Mouse (Mus musculus): Measurements from ENCODE around the gene Tmem131. TPM values are rescaled to one million over a fixed set of nuclear protein-coding genes. Genes with fewer than 3 reads are reported as not detected.

Tmem131 gene
- polyA plus RNA-seq, 1 experiment from 2014 or later: 19.3 TPM

GRCm38 (mm10) chr1:36852085-36852484, 91.4 kb downstream of the Tmem131 start:
- ATAC-seq (ENCODE audit: insufficient read depth, low FRiP score, low TSS enrichment) (no peak), DNase-seq (ENCODE audit: low spot score) (no peak)
- H3K9me3 ChIP-seq (ENCODE audit: control insufficient read depth, low read length): no peaks in the 10 kb centered on the region
- no peak overlapping the region for H3K4me3 ChIP-seq (ENCODE audit: low read depth, low read length)
- 82% methylated on average over 6 of the region's 6 CpGs for WGBS
- H3K4me2 ChIP-seq (ENCODE audit: low read depth): no peak overlapping the region
- H3K4me1 ChIP-seq (ENCODE audit: control insufficient read depth, insufficient read depth, low read length): no peaks in the 10 kb centered on the region
- H3K27ac ChIP-seq (ENCODE audit: low read depth, low read length): no peak overlapping the region
- H3K9ac ChIP-seq (ENCODE audit: low read length): no peak overlapping the region
- no peaks in the 10 kb centered on the region; the same call in 1 of the 2 replicates for H3K36me3 ChIP-seq (ENCODE audit: control insufficient read depth, insufficient read depth, low read length)
- no peaks in the 10 kb centered on the region for H3K27me3 ChIP-seq (ENCODE audit: control insufficient read depth, insufficient read depth, low read length)

DNA sequence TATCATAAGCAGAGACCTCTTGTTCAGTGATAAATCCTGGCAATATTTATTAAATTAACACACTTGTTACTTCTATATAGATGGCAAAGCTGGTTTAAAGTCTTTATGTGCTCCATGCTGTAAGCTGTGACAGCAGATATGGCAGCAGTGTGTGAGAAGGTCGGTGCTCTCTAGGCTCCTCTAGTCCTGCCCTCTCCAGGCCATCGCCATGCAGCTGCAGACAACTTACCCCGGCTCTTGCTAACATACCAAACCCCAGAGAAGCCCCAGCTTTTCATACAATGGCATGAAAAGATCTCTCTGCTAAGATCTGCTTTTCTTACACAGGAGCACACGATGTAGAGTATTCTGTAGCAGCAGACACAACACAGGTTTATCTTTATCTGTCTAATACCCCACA, 92.1 kb downstream of the Tmem131 start:
- WGBS: 88% methylated on average over 4 of the region's 4 CpGs
- H3K27me3 ChIP-seq (ENCODE audit: control insufficient read depth, insufficient read depth, low read length): no peaks in the 10 kb centered on the region
- no peaks in the 10 kb centered on the region; the same call in 1 of the 2 replicates for H3K36me3 ChIP-seq (ENCODE audit: control insufficient read depth, insufficient read depth, low read length)
- no peaks in the 10 kb centered on the region for H3K4me1 ChIP-seq (ENCODE audit: control insufficient read depth, insufficient read depth, low read length)
- no peak overlapping the region for H3K9ac ChIP-seq (ENCODE audit: low read length)
- no peak overlapping the region for H3K4me3 ChIP-seq (ENCODE audit: low read depth, low read length)
- H3K27ac ChIP-seq (ENCODE audit: low read depth, low read length): no peak overlapping the region
- no peak for ATAC-seq (ENCODE audit: insufficient read depth, low FRiP score, low TSS enrichment)
- H3K4me2 ChIP-seq (ENCODE audit: low read depth): no peak overlapping the region
- H3K9me3 ChIP-seq (ENCODE audit: control insufficient read depth, low read length): no peaks in the 10 kb centered on the region
- DNase-seq (ENCODE audit: low spot score): no peak

DNA sequence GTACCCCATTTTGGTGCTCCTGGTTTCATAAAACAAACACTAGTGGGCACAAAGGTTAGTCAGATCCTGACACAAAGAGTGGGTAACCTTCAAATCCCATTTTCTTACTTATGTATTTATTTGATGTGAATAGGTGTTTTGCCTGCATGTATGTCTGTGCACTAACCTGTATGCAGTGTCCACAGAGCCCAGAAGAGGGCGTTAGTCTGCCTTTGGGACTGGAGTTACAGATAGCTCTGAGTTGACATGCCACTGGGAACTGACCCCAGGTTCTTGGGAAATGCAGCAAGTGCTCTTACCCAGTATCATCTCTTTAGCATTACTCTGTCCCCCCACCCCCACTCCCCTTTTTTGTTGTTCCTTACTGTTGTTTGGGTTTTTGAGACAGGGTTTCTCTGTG, 95.4 kb downstream of the Tmem131 start:
- H3K9ac ChIP-seq (ENCODE audit: low read length): no peak overlapping the region
- WGBS: 81% methylated on average over 1 of the region's 1 CpGs
- H3K27ac ChIP-seq (ENCODE audit: low read depth, low read length): no peak overlapping the region
- no peaks in the 10 kb centered on the region for H3K27me3 ChIP-seq (ENCODE audit: control insufficient read depth, insufficient read depth, low read length)
- no peaks in the 10 kb centered on the region for H3K36me3 ChIP-seq (ENCODE audit: control insufficient read depth, insufficient read depth, low read length)
- H3K4me1 ChIP-seq (ENCODE audit: control insufficient read depth, insufficient read depth, low read length): 0 out of 2 replicates have a peak, but pooled peaks cover 2% of the 10 kb centered on the region
- H3K4me2 ChIP-seq (ENCODE audit: low read depth): no peak overlapping the region
- DNase-seq (ENCODE audit: low spot score): no peak
- no peaks in the 10 kb centered on the region for H3K9me3 ChIP-seq (ENCODE audit: control insufficient read depth, low read length)
- no peak for ATAC-seq (ENCODE audit: insufficient read depth, low FRiP score, low TSS enrichment)
- no peak overlapping the region for H3K4me3 ChIP-seq (ENCODE audit: low read depth, low read length)

- ATAC-seq (ENCODE audit: insufficient read depth, low FRiP score, low TSS enrichment): no peak
- H3K4me3 ChIP-seq (ENCODE audit: low read depth, low read length): no peak overlapping the region
- no peaks in the 10 kb centered on the region for H3K27me3 ChIP-seq (ENCODE audit: control insufficient read depth, insufficient read depth, low read length)
- 0 out of 2 replicates have a peak, but pooled peaks cover 2% of the 10 kb centered on the region for H3K4me1 ChIP-seq (ENCODE audit: control insufficient read depth, insufficient read depth, low read length)
- H3K4me2 ChIP-seq (ENCODE audit: low read depth): no peak overlapping the region
- 94% methylated on average over 8 of the region's 8 CpGs for WGBS
- H3K27ac ChIP-seq (ENCODE audit: low read depth, low read length): no peak overlapping the region
- no peak overlapping the region for H3K9ac ChIP-seq (ENCODE audit: low read length)
- H3K9me3 ChIP-seq (ENCODE audit: control insufficient read depth, low read length): no peaks in the 10 kb centered on the region
- no peak for DNase-seq (ENCODE audit: low spot score)
- no peaks in the 10 kb centered on the region for H3K36me3 ChIP-seq (ENCODE audit: control insufficient read depth, insufficient read depth, low read length)
Observed at GRCm38 (mm10) chr1:36847276-36847675, 96.2 kb downstream of the Tmem131 start.

GRCm38 (mm10) chr1:36845031-36845430, 98.4 kb downstream of the Tmem131 start:
- 25% methylated on average over 5 of the region's 5 CpGs for WGBS

DNA sequence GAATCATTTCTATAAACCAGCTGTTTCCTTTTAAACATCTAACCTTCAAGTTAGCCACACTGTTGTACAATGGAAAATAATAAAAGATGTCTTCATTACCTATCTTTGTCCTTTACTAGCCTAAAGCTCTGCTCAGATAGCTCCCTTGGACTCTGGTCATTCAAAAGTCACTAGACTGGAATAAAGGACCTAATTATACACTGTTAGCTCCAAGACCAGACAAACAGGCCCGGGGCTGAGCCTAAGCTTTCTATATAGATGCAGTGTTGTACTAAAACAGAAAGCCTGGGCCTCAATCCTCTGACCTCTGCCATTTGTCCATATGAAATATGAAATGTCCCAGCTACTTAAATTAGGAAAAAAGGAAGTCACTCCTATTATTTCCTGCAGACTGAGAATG, 101.7 kb downstream of the Tmem131 start:
- Histone ChIP-seq H3K9me3 (ENCODE audit: control insufficient read depth, low read length) (no peaks in the 10 kb centered on the region), H3K27me3 (ENCODE audit: control insufficient read depth, insufficient read depth, low read length) (no peaks in the 10 kb centered on the region), H3K4me1 (ENCODE audit: control insufficient read depth, insufficient read depth, low read length) (0 out of 2 replicates have a peak, but pooled peaks cover 2% of the 10 kb centered on the region), H3K36me3 (ENCODE audit: control insufficient read depth, insufficient read depth, low read length) (0 out of 2 replicates have a peak, but pooled peaks cover 2% of the 10 kb centered on the region), H3K4me2 (ENCODE audit: low read depth) (no peak overlapping the region), H3K4me3 (ENCODE audit: low read depth, low read length) (no peak overlapping the region), H3K9ac (ENCODE audit: low read length) (no peak overlapping the region), H3K27ac (ENCODE audit: low read depth, low read length) (no peak overlapping the region)
- WGBS: 44% methylated on average over 1 of the region's 1 CpGs
- DNase-seq (ENCODE audit: low spot score) (no peak), ATAC-seq (ENCODE audit: insufficient read depth, low FRiP score, low TSS enrichment) (no peak)

More at GRCm38 (mm10) chr1:36845031-36845430, 98.4 kb downstream of the Tmem131 start:
- DNase-seq (ENCODE audit: low spot score) (no peak), ATAC-seq (ENCODE audit: insufficient read depth, low FRiP score, low TSS enrichment) (no peak)
- no peak overlapping the region for H3K4me3 ChIP-seq (ENCODE audit: low read depth, low read length)
- no peak overlapping the region for H3K4me2 ChIP-seq (ENCODE audit: low read depth)
- 0 out of 2 replicates have a peak, but pooled peaks cover 2% of the 10 kb centered on the region for H3K4me1 ChIP-seq (ENCODE audit: control insufficient read depth, insufficient read depth, low read length)
- H3K9ac ChIP-seq (ENCODE audit: low read length): no peak overlapping the region
- no peaks in the 10 kb centered on the region for H3K36me3 ChIP-seq (ENCODE audit: control insufficient read depth, insufficient read depth, low read length)
- H3K9me3 ChIP-seq (ENCODE audit: control insufficient read depth, low read length): no peaks in the 10 kb centered on the region
- no peaks in the 10 kb centered on the region for H3K27me3 ChIP-seq (ENCODE audit: control insufficient read depth, insufficient read depth, low read length)
- no peak overlapping the region for H3K27ac ChIP-seq (ENCODE audit: low read depth, low read length)

DNA sequence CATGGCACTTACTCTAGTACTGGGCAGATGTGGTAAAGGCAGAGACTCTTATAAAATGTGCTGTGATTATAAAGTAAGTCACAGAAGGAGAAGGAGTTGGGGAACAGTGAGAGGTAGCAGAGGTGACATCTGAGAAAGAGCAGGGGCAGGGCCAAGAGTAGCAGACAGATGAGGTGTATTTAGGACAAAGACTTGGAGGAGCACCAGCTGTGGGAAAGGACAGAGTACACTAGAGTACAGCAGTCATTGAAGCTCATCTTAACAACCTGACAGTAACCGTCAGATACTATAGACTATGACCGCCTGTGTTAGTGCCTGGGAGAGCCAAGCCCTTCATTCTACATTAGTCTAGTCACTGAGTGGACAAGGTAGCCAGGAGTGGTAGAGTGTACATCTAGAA, 102.5 kb downstream of the Tmem131 start:
- H3K4me3 ChIP-seq (ENCODE audit: low read depth, low read length): no peak overlapping the region
- WGBS: 84% methylated on average over 2 of the region's 2 CpGs
- H3K4me1 ChIP-seq (ENCODE audit: control insufficient read depth, insufficient read depth, low read length): 0 out of 2 replicates have a peak, but pooled peaks cover 2% of the 10 kb centered on the region
- no peak for ATAC-seq (ENCODE audit: insufficient read depth, low FRiP score, low TSS enrichment)
- H3K9ac ChIP-seq (ENCODE audit: low read length): no peak overlapping the region
- H3K36me3 ChIP-seq (ENCODE audit: control insufficient read depth, insufficient read depth, low read length): 0 out of 2 replicates have a peak, but pooled peaks cover 2% of the 10 kb centered on the region
- no peak for DNase-seq (ENCODE audit: low spot score)
- H3K9me3 ChIP-seq (ENCODE audit: control insufficient read depth, low read length): no peaks in the 10 kb centered on the region
- H3K27ac ChIP-seq (ENCODE audit: low read depth, low read length): no peak overlapping the region
- no peaks in the 10 kb centered on the region for H3K27me3 ChIP-seq (ENCODE audit: control insufficient read depth, insufficient read depth, low read length)
- H3K4me2 ChIP-seq (ENCODE audit: low read depth): no peak overlapping the region

DNA sequence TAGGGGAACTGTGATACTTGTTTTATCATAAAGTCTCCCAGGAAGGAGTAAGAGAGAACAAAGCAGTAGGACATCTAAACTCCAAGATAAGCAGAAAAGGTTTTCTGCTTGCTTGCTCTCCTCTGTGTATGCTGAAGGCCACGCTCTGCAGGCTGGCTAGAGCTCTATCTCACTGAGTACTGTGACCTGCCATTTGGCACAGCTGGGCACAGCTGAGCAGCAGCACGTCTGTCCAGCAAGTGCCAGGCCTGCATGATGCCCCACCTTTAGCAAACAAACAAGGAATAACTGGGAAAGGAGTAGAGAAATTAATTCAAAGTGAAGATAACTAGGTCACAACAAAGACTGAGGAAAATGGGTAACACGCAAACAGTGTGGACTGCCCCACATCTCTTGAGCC, 103.6 kb downstream of the Tmem131 start:
- H3K9ac ChIP-seq (ENCODE audit: low read length): no peak overlapping the region
- no peak for DNase-seq (ENCODE audit: low spot score)
- no peak for ATAC-seq (ENCODE audit: insufficient read depth, low FRiP score, low TSS enrichment)
- H3K4me3 ChIP-seq (ENCODE audit: low read depth, low read length): no peak overlapping the region
- H3K36me3 ChIP-seq (ENCODE audit: control insufficient read depth, insufficient read depth, low read length): 0 out of 2 replicates have a peak, but pooled peaks cover 2% of the 10 kb centered on the region
- H3K27me3 ChIP-seq (ENCODE audit: control insufficient read depth, insufficient read depth, low read length): no peaks in the 10 kb centered on the region
- H3K4me1 ChIP-seq (ENCODE audit: control insufficient read depth, insufficient read depth, low read length): 0 out of 2 replicates have a peak, but pooled peaks cover 2% of the 10 kb centered on the region
- H3K4me2 ChIP-seq (ENCODE audit: low read depth): no peak overlapping the region
- 90% methylated on average over 3 of the region's 3 CpGs for WGBS
- H3K27ac ChIP-seq (ENCODE audit: low read depth, low read length): no peak overlapping the region
- no peaks in the 10 kb centered on the region for H3K9me3 ChIP-seq (ENCODE audit: control insufficient read depth, low read length)

DNA sequence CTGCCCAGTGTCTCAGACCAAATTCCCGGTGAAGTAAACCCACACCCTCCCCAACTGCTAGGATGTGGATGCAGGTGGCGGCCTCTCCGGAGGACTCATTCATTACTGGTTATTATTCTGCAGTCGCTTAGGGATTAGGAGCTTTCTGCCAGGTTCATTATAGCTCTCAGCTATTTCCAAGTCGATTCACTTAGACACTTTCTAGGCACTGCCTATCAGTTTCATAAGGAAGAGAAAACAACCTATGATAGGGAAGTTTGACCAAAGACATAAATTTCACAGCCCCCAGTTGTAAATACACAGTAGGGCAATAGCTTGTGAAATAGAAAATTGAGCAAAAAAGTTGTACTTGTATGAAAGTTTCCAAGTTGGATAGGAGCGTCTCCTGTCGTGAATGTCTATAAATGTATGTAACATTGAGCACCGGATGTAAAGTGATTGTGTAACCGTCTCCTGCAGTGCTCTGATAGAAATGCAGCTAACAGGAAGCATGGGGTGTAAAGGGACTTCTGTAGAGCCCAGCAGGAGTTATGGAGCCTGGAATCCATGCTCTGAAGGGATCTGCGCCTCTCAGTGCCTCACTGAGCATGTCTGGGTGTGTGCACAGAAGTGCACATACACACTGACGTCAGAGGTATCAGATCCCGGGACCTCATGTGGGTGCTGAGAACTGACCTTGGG, 107.1 kb downstream of the Tmem131 start:
- Histone ChIP-seq H3K9me3 (ENCODE audit: control insufficient read depth, low read length) (no peaks in the 10 kb centered on the region), H3K36me3 (ENCODE audit: control insufficient read depth, insufficient read depth, low read length) (peaks cover 8% of the 10 kb centered on the region; the same call in 1 of the 2 replicates), H3K4me1 (ENCODE audit: control insufficient read depth, insufficient read depth, low read length) (no peaks in the 10 kb centered on the region), H3K27ac (ENCODE audit: low read depth, low read length) (no peak overlapping the region), H3K27me3 (ENCODE audit: control insufficient read depth, insufficient read depth, low read length) (no peaks in the 10 kb centered on the region), H3K4me2 (ENCODE audit: low read depth) (no peak overlapping the region), H3K4me3 (ENCODE audit: low read depth, low read length) (no peak overlapping the region), H3K9ac (ENCODE audit: low read length) (no peak overlapping the region)
- ATAC-seq (ENCODE audit: insufficient read depth, low FRiP score, low TSS enrichment): no peak
- DNase-seq (ENCODE audit: low spot score): no peak
- 88% methylated on average over 12 of the region's 12 CpGs for WGBS

All from neural tube, embryonic 11.5 days (tissue).